Mouse (Mus musculus): ENCODE data around the gene Gp1ba. TPM values are rescaled to one million over a fixed set of nuclear protein-coding genes. Genes with fewer than 3 reads are reported as not detected.

Gene Gp1ba
- total RNA-seq (2021): not detected

- DNase-seq (ENCODE audit: low spot score in 2 of 2): no peak
- intact Hi-C loops (cut with DNase I): no loop called here
Observed at GRCm38 (mm10) chr11:70638714-70639278, at the start of gene Gp1ba. TSS of gene Gp1ba (plus strand) at chr11:70639122.

GRCm38 (mm10) chr11:70591733-70592132 lies 47.2 kb upstream of the Gp1ba start:
- intact Hi-C loops (cut with DNase I): no loop called here
- DNase-seq (ENCODE audit: low spot score in 2 of 2): no peak

- intact Hi-C loops (cut with DNase I): no loop called here
- DNase-seq (ENCODE audit: low spot score in 2 of 2): no peak
Observed at GRCm38 (mm10) chr11:70594253-70594989, 44.5 kb upstream of the Gp1ba start.

GRCm38 (mm10) chr11:70595638-70596037 lies 43.3 kb upstream of the Gp1ba start:
- no peak for DNase-seq (ENCODE audit: low spot score in 2 of 2)
- intact Hi-C loops (cut with DNase I): no loop called here

- no peak for DNase-seq (ENCODE audit: low spot score in 2 of 2)
- intact Hi-C loops (cut with DNase I): no loop called here
Observed at GRCm38 (mm10) chr11:70596094-70596493, 42.8 kb upstream of the Gp1ba start.

DNA sequence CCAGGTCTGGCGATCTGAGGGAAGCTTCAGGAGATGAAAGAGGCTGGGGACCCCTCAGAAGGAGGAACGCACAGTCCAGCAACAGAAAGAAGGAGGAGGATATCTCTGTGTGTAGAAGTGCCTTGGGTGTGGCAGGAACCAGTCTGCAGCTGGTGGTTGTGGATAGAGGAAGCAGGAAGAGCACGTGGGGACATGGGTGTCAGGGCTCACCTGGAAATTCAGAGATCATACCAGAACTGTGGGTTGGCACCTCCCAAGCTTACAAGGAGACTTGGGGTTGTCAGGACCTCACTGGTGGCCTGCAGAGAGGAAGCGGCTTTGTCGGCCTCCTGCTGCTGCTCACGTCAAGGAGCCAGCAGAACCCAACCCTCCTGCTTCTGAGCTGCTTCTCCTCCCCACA lies 41.6 kb upstream of the Gp1ba start:
- DNase-seq (ENCODE audit: low spot score in 2 of 2): no peak
- intact Hi-C loops (cut with DNase I): no loop called here

DNA sequence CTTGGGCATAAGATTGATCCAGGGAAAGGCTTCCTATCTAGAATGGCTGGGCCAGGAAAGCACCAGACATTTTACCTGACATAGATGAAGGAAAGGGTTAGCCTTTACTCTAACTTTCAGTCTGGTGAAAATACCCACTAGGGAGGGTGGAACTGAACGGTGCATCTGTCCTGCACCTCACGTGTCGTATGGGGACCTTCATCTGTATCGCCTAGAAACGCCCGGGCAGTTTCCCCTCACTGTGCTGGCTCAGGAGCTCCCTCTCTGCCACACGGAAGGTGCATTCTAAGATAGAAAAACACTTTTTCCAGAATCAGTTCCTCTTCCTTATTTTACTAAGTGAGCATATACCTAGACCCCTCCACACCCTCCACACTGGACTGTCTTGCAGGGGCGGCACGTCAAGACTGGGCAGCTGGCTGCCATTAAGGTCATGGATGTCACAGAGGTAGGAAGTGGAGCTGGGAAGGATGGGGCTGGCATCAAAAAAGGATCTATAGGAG lies 40.4 kb upstream of the Gp1ba start:
- intact Hi-C loops (cut with DNase I): no loop called here
- no peak for DNase-seq (ENCODE audit: low spot score in 2 of 2)

DNA sequence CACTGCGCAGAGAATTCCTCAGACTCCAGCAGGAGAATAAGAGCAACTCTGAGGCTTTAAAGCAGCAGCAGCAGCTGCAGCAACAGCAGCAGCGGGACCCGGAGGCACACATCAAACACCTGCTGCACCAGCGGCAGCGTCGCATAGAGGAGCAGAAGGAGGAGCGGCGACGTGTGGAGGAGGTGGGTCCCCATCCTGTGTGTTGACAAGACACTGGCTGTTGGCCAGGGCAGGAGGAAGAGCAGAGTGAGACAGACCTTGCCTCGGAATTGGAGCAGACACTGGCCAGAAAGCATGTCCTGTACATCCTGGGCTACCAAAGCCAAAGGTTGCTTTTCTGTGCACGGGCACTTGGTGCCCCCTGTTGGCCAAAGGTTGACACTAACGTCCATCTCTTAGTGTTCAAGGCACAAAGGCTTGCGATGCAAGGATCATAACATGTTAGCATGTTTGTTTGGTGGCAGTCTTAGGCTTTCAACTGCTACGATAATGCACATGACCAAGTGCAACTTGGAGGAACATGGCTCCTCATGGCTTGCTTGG lies 33.8 kb upstream of the Gp1ba start:
- DNase-seq (ENCODE audit: low spot score in 2 of 2): peak; percentile 69
- intact Hi-C loops (cut with DNase I): loop anchor here (2.0 kb wide), 1 partner anchor 88 kb away; no protein-coding TSS in a partner anchor

DNA sequence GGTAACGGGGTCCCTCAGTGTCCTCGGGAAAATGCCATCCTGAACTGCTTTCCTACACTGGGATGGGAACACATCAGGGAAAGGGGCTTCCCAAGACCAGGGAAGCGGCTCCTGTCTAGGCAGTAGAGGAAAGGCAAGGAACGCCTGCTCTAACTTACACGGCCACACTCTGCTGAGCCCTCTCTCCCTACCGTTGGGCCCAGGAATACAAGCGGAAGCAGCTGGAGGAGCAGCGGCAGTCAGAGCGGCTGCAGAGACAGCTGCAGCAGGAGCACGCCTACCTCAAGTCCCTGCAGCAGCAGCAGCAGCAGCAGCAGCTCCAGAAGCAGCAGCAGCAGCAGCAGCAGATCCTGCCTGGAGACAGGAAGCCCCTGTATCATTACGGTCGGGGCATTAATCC lies 32.2 kb upstream of the Gp1ba start:
- no peak for DNase-seq (ENCODE audit: low spot score in 2 of 2)
- intact Hi-C loops (cut with DNase I): no loop called here

- intact Hi-C loops (cut with DNase I): no loop called here
- no peak for DNase-seq (ENCODE audit: low spot score in 2 of 2)
Observed at GRCm38 (mm10) chr11:70607611-70608010, 31.3 kb upstream of the Gp1ba start.

- no peak for DNase-seq (ENCODE audit: low spot score in 2 of 2)
- intact Hi-C loops (cut with DNase I): no loop called here
Observed at GRCm38 (mm10) chr11:70608381-70609066, 30.4 kb upstream of the Gp1ba start.

GRCm38 (mm10) chr11:70610752-70611151 lies 28.2 kb upstream of the Gp1ba start:
- no peak for DNase-seq (ENCODE audit: low spot score in 2 of 2)
- intact Hi-C loops (cut with DNase I): no loop called here

- intact Hi-C loops (cut with DNase I): no loop called here
- no peak for DNase-seq (ENCODE audit: low spot score in 2 of 2)
Observed at GRCm38 (mm10) chr11:70612505-70612904, 26.4 kb upstream of the Gp1ba start.

DNA sequence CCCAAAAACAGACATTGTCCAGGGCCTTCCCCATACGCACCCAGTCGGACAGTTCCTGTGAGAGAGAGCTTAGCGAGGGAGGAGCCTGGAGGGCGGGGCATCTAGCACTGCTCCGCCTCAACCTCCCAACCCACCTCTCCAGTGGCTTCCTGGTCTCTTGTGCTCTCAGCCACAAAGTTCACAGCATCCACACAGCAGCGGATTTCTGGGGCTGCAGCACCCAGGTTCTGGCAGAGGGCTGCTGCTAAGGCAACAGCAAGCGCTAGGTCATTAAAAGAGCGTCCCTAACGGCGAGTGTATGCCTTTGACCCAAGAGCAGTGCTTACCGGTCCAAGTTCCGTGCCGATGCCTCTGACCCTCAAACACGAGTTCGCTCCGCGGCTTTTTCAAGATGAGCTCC lies 23.8 kb upstream of the Gp1ba start:
- intact Hi-C loops (cut with DNase I): no loop called here
- peak in 1 of 2 experiments; percentile 43 for DNase-seq (ENCODE audit: low spot score in 2 of 2)

DNA sequence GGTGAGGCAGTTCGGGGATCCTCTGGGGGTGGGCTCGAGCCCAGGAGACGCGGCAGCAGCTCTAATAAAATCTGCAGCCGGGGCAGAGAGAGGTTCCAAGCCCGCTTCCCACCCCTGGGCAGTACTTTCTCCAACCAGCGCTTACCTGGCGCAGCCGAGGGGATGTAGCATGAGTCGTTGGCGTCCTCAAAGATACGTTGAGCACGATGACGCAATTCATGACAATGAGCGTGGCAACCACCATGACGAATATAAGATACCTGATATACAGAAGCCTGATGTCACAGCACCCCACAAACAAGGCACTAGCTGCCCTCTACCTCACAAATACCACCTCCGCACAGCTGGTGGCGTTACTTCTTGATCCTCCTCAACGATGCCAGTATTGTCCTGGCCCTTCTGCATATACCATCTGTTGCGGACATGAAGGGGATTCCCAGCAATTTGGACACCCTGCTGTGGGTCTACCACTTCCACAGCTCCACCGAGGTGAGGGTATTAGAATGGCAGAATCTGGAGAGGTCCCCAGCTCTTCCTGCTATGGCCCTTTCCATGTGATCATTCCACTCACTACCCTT lies 23.3 kb upstream of the Gp1ba start, which contains the start of gene 4930544D05Rik:
Gene 4930544D05Rik, plus strand, starts transcription at position 333 of the 578 bp plus-strand sequence.
- no peak for DNase-seq (ENCODE audit: low spot score in 2 of 2)
- intact Hi-C loops (cut with DNase I): no loop called here

DNA sequence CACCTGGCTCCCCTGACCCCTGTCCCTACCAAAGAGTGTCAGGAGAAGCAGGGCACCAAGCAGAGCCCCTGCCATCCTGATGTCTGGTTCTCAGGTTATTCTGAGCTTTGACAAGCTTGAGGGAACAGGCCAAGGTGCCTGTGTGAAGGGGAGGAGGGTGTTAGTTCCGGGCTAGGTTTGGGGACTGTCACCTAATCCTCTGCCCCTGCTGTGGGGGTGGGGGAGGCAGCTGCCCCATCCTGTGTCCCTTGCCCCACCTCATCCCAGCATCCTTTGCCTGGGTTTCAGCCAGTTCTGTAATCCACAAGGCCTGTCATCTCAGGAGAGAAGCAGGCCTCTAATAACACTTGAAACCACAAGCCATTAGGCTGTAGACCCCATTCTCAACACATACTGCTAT lies 19.8 kb upstream of the Gp1ba start, which contains the start of gene Chrne:
Gene Chrne, minus strand, starts transcription at position 116 of the 400 bp plus-strand sequence.
- no peak for DNase-seq (ENCODE audit: low spot score in 2 of 2)
- intact Hi-C loops (cut with DNase I): no loop called here

GRCm38 (mm10) chr11:70621972-70622814 lies 16.7 kb upstream of the Gp1ba start:
- intact Hi-C loops (cut with DNase I): no loop called here
- no peak for DNase-seq (ENCODE audit: low spot score in 2 of 2)

GRCm38 (mm10) chr11:70623053-70623742 lies 15.7 kb upstream of the Gp1ba start:
- no peak for DNase-seq (ENCODE audit: low spot score in 2 of 2)
- intact Hi-C loops (cut with DNase I): no loop called here
